Mouse (Mus musculus) heart, embryonic 12.5 days (tissue): ENCODE data around the gene Cplx3. TPM values are rescaled to one million over a fixed set of nuclear protein-coding genes. Genes with fewer than 3 reads are reported as not detected.

Source experiments
- ATAC-seq: fragments of 200-750 bp; cut with Nextera tagmentation; 2 replicates; pipeline ENCODE4 v1.8.0; 2017; ENCODE audit warnings: moderate TSS enrichment, moderate library complexity; ENCODE audit not compliant: insufficient number of reproducible peaks, low FRiP score
- H3K27ac ChIP-seq: fragments of 300-500 bp; sonication (generic); 2 replicates; pipeline ENCODE4 v1.5.1; 2016; ENCODE audit warnings: mild to moderate bottlenecking, moderate library complexity; ENCODE audit not compliant: poor library complexity, severe bottlenecking
- H3K27me3 ChIP-seq: fragments of 300-500 bp; sonication (generic); replicated peaks from 2 replicates; pipeline ENCODE4 v1.6.1; 2016; ENCODE audit warnings: mild to moderate bottlenecking, moderate library complexity
- H3K36me3 ChIP-seq: fragments of 300-500 bp; sonication (generic); 2 replicates; pipeline ENCODE4 v1.6.1; 2016; ENCODE audit warnings: mild to moderate bottlenecking, moderate library complexity
- H3K4me1 ChIP-seq: fragments of 300-500 bp; sonication (generic); replicated peaks from 2 replicates; pipeline ENCODE4 v1.6.1; 2016; ENCODE audit warnings: mild to moderate bottlenecking
- H3K4me2 ChIP-seq: fragments of 300-500 bp; sonication (generic); 2 replicates; pipeline ENCODE4 v1.6.1; 2016; ENCODE audit warnings: mild to moderate bottlenecking, moderate library complexity
- H3K4me3 ChIP-seq: fragments of 300-500 bp; sonication (generic); 2 replicates; pipeline ENCODE4 v1.5.1; 2016; ENCODE audit warnings: mild to moderate bottlenecking
- H3K9ac ChIP-seq: fragments of 300-500 bp; sonication (generic); 2 replicates; pipeline ENCODE4 v1.6.1; 2016; ENCODE audit warnings: mild to moderate bottlenecking, moderate library complexity
- H3K9me3 ChIP-seq: fragments of 300-500 bp; sonication (generic); replicated peaks from 2 replicates; pipeline ENCODE4 v1.6.1; 2016; ENCODE audit warnings: mild to moderate bottlenecking, moderate library complexity
- WGBS: fragments of 180-500 bp; shearing (Covaris S2); methylation state at CpG from one replicate; pipeline ENCODE4 v1.1.7; 2016; 5-methylcytosine and 5-hydroxymethylcytosine counted together
- polyA plus RNA-seq: library from polyadenylated mRNA; unstranded; fragments of >200 nt; fragmentation: Nextera tagmentation; extraction: Ambion mirVana; gene quantifications from 2 replicates; pipeline ENCODE4 v1.2.1, GENCODE M21; 2016

Gene Cplx3
- polyA plus RNA-seq, 1 experiment from 2014 or later, result not detected

DNA sequence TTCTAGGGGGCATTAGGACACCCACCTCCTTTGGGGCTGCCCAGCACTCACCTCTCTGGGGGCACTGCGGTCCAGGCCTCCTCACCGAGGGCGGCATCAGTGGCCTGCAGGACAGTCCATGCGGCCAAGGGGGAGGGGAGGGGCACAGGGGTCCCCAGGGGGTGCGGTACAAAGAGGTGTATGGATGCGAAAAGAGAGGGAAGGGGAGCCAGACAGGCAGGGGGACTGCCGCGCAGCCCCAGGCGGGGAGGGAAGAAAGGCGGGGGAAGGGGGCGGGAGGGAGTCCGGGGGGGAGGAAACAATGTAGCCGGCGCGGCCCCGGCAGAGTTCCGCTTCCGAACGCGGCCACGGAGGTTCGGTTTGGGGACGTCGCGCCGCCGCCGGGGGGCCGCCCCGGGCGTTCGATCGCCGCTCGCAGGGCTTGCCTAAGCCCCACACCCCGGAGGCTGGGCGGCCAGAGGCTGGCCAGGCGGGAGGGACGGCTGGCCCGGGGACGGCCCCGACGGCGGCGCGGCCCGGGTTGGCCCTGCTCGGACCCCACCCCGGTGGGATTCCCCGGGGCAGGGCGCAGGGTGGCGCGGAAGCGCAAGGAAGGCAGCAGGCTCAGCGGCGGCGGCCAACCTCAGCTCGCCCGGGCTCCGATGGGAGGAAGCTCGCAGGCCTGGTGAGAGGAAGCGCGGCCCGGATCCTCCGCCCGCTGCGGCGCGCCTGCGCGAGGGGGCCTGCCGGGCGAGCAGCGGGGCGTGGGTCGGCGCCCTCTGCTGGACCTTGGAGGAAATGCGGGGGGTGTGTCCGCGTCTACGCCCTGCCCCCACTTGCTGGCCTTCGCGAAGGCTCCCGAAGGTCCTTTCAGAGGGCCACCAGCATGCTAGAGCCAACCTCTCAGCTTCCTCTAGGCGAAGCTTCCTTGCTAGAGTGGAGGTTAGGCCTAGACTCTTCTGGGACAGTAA, 39.1 kb upstream of the Cplx3 start:
- no peaks in the 10 kb centered on the region for H3K9me3 ChIP-seq
- WGBS, result under 1% methylated on average over 67 of the region's 85 CpGs
- peak overlapping the region; percentile 90 for H3K4me2 ChIP-seq
- peak overlapping the region; percentile 100 for H3K9ac ChIP-seq
- ATAC-seq, result peak; percentile 89
- peak overlapping the region; percentile 98 for H3K4me3 ChIP-seq
- H3K27ac ChIP-seq, result peak overlapping the region; percentile 96
- H3K27me3 ChIP-seq, result no peaks in the 10 kb centered on the region
- peaks cover 5% of the 10 kb centered on the region; the same call in 1 of the 2 replicates for H3K36me3 ChIP-seq
- H3K4me1 ChIP-seq, result peaks cover 48% of the 10 kb centered on the region

DNA sequence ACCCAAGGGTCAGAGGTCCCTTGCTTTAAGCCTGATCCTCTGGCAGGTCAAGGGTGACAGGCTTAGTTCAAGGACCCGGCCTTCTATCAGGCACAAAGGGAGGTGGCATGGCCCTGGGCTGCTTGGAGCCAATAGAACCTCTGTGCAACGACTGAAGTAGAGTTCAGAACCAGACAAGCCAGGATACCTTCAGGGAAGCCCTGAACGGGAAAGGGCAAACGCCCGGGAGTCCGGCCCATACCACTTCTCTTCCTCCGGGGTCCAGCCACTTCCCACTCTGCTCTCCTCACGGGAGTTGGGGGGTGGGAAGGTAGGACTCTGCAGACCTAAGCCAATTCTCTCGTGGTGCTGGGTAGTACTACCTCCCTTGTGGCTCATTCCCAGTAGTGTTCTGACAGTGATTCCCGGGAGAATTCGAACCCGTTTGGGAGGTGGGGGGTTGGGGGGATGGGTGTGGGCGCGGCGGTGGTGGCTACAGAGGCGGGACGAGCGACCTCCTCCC, 38.4 kb upstream of the Cplx3 start:
- peaks cover 55% of the 10 kb centered on the region for H3K4me1 ChIP-seq
- peak; percentile 1; the same call in 1 of the 2 replicates for ATAC-seq

DNA sequence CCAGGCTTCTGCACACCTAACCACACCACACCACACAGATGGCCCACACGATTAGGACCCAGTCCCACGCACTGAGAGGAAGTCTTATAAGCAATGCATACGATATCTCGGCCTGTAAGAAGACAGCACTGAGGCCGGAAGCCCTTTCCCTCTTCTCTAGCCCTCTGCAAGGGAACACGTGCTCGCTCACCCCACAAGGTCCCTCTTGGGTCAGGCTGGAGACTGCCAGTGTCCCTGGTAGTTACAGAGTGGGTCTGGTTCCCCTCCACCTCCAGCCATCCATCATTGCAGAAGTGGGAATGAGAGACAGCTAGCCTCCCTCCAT, 37.7 kb upstream of the Cplx3 start:
- H3K9ac ChIP-seq, result peak overlapping the region; percentile 100
- H3K27ac ChIP-seq, result 0 out of 2 replicates have a peak overlapping the region, but pooled peaks have one; percentile 12
- peak overlapping the region; percentile 90 for H3K4me2 ChIP-seq
- peaks cover 62% of the 10 kb centered on the region for H3K4me1 ChIP-seq
- 43% methylated on average over 7 of the region's 7 CpGs for WGBS
- no peak for ATAC-seq
- no peaks in the 10 kb centered on the region for H3K27me3 ChIP-seq
- H3K4me3 ChIP-seq, result peak overlapping the region; percentile 98
- no peaks in the 10 kb centered on the region for H3K9me3 ChIP-seq
- H3K36me3 ChIP-seq, result peaks cover 5% of the 10 kb centered on the region; the same call in 1 of the 2 replicates

More for the DNA sequence above, 38.4 kb upstream of the Cplx3 start:
- Histone ChIP-seq H3K4me3 (peak overlapping the region; percentile 98), H3K4me2 (peak overlapping the region; percentile 90), H3K9me3 (no peaks in the 10 kb centered on the region), H3K9ac (peak overlapping the region; percentile 100), H3K27me3 (no peaks in the 10 kb centered on the region), H3K27ac (peak overlapping the region; percentile 96), H3K36me3 (peaks cover 5% of the 10 kb centered on the region; the same call in 1 of the 2 replicates)
- 1% methylated on average over 18 of the region's 18 CpGs for WGBS

DNA sequence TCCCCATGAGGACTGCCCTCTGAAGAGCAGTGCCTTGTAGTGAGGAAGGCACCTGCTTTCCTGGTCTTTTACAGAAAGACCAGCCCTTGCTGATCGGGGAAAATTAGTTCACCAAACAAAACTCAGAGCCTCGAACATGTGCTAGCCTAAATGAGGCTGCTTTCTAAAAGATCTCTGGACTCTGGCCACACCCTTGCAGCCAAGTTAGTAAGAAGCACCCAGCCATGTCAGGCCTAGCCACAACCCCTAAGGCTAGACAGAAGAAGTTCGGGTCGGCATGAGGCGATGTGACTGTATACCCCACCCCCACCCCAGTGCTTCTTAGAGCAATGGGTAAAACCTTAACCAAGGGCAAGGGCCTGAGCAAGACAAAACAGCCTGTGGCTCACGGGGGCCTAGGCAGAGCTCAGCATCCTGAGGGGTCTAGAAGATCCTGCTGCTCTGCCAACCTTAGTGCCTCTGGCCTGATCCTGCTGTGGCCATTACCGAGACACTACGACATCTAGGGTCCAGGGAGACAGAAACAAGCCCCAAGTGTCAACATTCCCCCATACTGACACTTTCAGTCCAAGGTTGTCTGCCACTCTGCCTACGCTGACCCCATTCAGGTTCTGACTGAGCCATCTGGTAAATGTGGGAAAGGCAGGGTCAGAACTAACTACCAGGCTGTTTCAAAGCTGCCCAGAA, 37.2 kb upstream of the Cplx3 start:
- H3K4me3 ChIP-seq, result peak overlapping the region; percentile 98
- no peaks in the 10 kb centered on the region for H3K9me3 ChIP-seq
- H3K36me3 ChIP-seq, result peaks cover 5% of the 10 kb centered on the region; the same call in 1 of the 2 replicates
- ATAC-seq, result no peak
- H3K4me2 ChIP-seq, result peak overlapping the region; percentile 90
- peaks cover 67% of the 10 kb centered on the region for H3K4me1 ChIP-seq
- H3K27me3 ChIP-seq, result no peaks in the 10 kb centered on the region
- H3K27ac ChIP-seq, result 0 out of 2 replicates have a peak overlapping the region, but pooled peaks have one; percentile 12
- 77% methylated on average over 9 of the region's 9 CpGs for WGBS
- peak overlapping the region; percentile 100 for H3K9ac ChIP-seq

DNA sequence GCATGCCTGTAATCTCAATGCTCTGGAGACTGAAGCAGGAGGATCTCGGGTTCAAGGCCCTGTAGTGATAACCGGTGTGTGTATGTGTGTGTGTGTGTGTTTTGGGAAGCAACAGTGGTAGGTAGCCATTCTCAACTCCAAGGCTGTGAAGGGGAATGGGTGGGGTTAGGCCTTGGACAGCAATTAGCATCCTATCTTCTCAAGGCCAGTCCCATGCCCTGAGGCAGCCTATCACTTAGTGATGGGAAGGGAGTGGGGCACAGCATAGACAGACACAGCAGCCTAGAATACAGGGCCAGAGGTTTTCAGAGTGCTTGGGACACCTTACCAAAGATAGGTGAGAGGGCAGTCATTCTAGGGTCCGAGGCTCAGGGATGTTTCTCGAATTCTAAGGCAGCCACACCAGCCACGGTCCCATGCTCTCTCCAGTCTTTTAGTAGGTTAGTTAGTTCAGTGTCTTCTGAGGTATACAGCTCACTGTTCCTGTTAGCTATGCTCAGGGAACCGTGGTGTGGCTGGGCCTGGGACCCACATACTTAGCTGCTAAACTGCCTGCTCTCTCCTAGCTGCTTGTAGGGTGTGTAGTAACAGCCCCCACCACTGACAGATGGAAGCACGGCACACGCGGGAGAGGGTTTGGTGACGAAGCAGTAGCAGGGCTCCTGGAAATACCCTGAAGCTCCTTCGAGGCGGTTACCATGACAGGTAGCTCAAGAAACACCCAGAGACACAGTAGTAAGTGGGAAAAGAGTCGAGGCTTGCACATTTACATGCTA, 35.9 kb upstream of the Cplx3 start:
- Histone ChIP-seq H3K9me3 (no peaks in the 10 kb centered on the region), H3K27me3 (no peaks in the 10 kb centered on the region), H3K27ac (no peak overlapping the region), H3K4me1 (peaks cover 78% of the 10 kb centered on the region), H3K9ac (no peak overlapping the region), H3K4me3 (no peak overlapping the region), H3K4me2 (no peak overlapping the region), H3K36me3 (peaks cover 5% of the 10 kb centered on the region; the same call in 1 of the 2 replicates)
- WGBS, result 86% methylated on average over 13 of the region's 13 CpGs
- no peak for ATAC-seq

DNA sequence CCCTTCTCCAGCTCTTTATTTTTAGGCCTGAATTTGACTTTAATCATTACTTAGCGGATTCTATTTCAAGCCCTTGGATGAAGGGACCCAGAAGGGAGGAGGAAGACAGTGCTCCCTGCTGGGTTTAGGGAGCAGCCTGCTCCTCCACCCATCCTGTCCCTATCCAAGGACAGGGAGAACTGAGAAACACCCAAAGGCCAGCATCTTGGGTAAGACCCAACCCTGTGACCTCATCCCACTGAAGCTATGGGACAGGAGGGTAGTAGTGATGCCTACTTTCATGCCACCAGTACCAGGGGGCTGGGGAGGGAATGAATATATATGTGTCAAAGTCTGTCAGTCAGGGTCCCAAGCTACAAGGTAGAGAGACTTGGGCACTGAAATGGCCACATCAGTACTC, 34.9 kb upstream of the Cplx3 start:
- peaks cover 5% of the 10 kb centered on the region; the same call in 1 of the 2 replicates for H3K36me3 ChIP-seq
- WGBS, result 61% methylated on average over 1 of the region's 1 CpGs
- H3K27ac ChIP-seq, result peak overlapping the region; percentile 75
- peaks cover 86% of the 10 kb centered on the region for H3K4me1 ChIP-seq
- peak overlapping the region; percentile 57 for H3K9ac ChIP-seq
- no peak for ATAC-seq
- peak overlapping the region; percentile 60 for H3K4me2 ChIP-seq
- H3K9me3 ChIP-seq, result no peaks in the 10 kb centered on the region
- H3K27me3 ChIP-seq, result no peaks in the 10 kb centered on the region
- H3K4me3 ChIP-seq, result no peak overlapping the region

DNA sequence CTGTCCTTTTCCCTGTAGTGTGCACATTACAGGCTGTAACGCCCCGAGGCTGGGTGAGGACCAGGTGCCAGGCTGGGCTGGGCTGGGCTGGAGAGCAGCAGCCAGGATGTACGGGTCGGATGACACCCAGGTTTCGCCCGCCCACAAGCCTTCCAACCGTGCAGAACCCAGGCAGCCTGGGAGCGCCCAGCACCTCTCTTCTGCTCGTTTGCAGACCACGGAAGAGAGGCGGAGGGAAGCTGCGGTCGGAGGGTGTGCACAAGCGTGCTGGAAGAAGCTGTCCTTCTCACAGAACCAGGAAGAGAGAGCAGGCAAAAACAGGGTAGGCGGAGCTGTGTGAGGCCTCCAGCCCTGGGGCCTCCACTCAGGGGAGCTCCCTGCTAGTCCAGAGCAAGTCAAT, 34.3 kb upstream of the Cplx3 start:
- H3K9ac ChIP-seq, result peak overlapping the region; percentile 57
- peak overlapping the region; percentile 60 for H3K4me2 ChIP-seq
- peak overlapping the region; percentile 24 for H3K4me3 ChIP-seq
- H3K9me3 ChIP-seq, result no peaks in the 10 kb centered on the region
- H3K27me3 ChIP-seq, result no peaks in the 10 kb centered on the region
- H3K27ac ChIP-seq, result peak overlapping the region; percentile 75
- H3K36me3 ChIP-seq, result peaks cover 5% of the 10 kb centered on the region; the same call in 1 of the 2 replicates
- WGBS, result 20% methylated on average over 15 of the region's 15 CpGs
- H3K4me1 ChIP-seq, result peaks cover 84% of the 10 kb centered on the region
- peak; percentile 15; the same call in 1 of the 2 replicates for ATAC-seq

DNA sequence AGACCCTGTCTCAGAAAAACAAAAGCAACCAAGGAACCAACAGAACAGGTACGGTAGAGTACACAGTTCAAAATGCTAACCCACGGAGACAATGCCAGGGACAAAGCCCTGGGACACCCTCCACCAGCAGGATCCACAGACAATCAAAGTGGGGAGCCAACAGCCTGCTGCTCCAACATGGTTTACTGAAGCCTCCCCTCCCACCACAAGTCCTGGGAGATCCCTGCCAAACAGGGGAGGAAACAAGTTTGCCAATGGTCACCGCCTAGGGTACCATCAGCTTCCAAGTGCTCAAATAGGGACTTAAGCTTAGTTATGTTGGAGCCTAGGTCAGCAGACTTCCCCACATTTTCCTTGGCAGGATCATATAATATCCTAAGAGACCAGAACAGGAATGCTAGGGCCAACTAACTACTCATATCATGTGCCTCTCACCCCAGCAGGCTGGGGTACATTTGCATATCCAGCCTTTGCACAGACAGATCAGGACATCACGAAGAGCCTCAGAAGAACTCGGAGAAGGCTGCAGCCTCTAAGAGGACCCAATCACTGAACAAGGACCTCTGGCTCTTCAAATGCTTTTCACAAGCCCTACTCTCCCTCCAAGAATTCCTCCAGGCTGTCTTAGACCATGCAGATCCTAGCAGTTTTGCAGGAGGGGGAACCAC, 33.7 kb upstream of the Cplx3 start:
- no peak for ATAC-seq
- no peaks in the 10 kb centered on the region for H3K27me3 ChIP-seq
- peak overlapping the region; percentile 24; the same call in 1 of the 2 replicates for H3K4me3 ChIP-seq
- no peaks in the 10 kb centered on the region for H3K9me3 ChIP-seq
- peak overlapping the region; percentile 60 for H3K4me2 ChIP-seq
- peak overlapping the region; percentile 57 for H3K9ac ChIP-seq
- peaks cover 5% of the 10 kb centered on the region; the same call in 1 of the 2 replicates for H3K36me3 ChIP-seq
- H3K4me1 ChIP-seq, result peaks cover 84% of the 10 kb centered on the region
- 74% methylated on average over 5 of the region's 5 CpGs for WGBS
- H3K27ac ChIP-seq, result peak overlapping the region; percentile 87

DNA sequence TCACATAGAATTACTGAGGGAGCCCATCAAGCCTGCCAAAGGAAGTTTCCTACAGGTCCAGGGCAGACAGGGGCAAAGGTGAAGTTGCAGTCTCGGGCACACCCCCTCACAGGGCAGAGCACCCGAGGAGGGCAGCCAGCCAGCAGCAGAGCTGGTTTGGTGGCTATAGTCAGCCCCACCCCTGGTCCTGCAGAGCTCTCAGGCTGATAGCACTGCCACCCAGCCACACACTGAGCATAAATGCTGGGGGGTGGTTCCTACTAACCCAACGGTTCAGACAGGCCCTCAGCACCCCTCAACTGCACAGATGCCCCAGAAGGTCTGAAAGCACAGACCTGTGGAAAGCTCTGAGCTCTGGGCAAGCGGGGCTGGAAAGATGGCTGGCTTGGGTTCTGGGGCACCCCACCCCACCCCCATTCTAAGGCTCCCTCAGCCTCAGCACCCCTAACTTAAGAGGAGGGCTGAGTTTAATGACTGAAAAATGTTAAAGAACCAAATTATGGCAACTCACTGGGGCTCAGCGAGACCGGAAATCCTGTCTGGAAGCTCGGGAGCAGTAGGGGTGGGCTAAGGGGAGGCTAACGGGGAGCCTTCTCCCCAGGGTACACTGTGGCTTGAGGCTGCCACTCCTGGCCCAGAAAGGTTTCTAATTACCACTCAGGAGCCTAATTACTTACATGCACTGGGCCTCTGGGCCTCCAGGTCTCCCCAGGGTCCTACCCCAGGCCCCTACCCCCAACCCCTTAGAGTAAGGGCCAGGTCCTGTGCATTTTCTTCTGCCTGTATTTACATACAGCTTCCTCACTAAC, 32.8 kb upstream of the Cplx3 start:
- peak; percentile 30; the same call in 1 of the 2 replicates for ATAC-seq
- Histone ChIP-seq H3K9me3 (no peaks in the 10 kb centered on the region), H3K27me3 (no peaks in the 10 kb centered on the region), H3K27ac (peak overlapping the region; percentile 87), H3K9ac (peak overlapping the region; percentile 57), H3K36me3 (peaks cover 5% of the 10 kb centered on the region; the same call in 1 of the 2 replicates), H3K4me1 (peaks cover 86% of the 10 kb centered on the region), H3K4me2 (peak overlapping the region; percentile 36), H3K4me3 (peak overlapping the region; percentile 1; the same call in 1 of the 2 replicates)
- WGBS, result 33% methylated on average over 8 of the region's 8 CpGs
